Mouse (Mus musculus): ENCODE results near the gene Atp8a1.

DNA sequence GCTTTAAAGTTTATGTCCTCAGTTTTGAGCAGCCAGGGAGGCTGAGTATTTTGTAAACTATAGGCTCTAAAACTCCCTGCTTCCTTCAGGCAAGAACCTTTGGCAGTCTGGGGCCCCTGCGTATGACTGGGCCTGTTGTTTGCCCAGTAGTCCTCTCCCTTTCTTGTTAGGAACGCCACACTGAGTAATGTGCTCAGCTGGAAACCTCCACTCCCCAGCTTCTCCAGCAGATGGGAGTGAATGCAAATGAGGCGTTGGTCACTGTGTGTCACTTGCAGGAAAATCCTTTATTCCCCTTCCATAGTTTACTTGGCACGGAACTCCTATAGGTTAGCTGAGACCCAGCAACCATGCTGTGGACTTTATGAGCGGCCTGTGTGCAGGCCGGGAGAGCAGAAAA lies 4.9 kb downstream of the Atp8a1 start:
- no peak for TF ChIP-seq TAL1 (IDR thresholded peaks at IDR 0.05; ENCODE audit: low read length)
- no peak for TF ChIP-seq GATA1 (IDR thresholded peaks at IDR 0.05; ENCODE audit: low read length)

All from erythroblast, embryonic 14.5 days (primary cell).